Mouse (Mus musculus): ENCODE results near the gene Hoxa4. TPM values are rescaled to one million over a fixed set of nuclear protein-coding genes. Genes with fewer than 3 reads are reported as not detected.

Hoxa4 gene
- polyA plus RNA-seq (2015; fragmentation: Nextera tagmentation; extraction: Ambion mirVana) = 0.17 and 0.29 TPM in 2 replicates

GRCm38 (mm10) chr6:52190906-52191810 is at the start of gene Hoxa4:
TSS of gene Hoxa4 (minus strand) at chr6:52191753.
- under 1% methylated on average over 68 of the region's 102 CpGs for WGBS

GRCm38 (mm10) chr6:52241001-52241621 is 49.6 kb upstream of the Hoxa4 start:
- H3K4me2 ChIP-seq (replicated peaks) = no peak overlapping the region
- no peak overlapping the region for H3K4me3 ChIP-seq (replicated peaks)
- H3K36me3 ChIP-seq = no peaks in the 10 kb centered on the region
- H3K9me3 ChIP-seq (replicated peaks) = no peaks in the 10 kb centered on the region
- 0 out of 2 replicates have a peak, but pooled peaks have one; percentile 11 for ATAC-seq (ENCODE audit: insufficient number of reproducible peaks, low FRiP score, low TSS enrichment, low read depth)
- no peak overlapping the region for H3K27ac ChIP-seq (replicated peaks)
- H3K27me3 ChIP-seq = peaks cover 97% of the 10 kb centered on the region
- peaks cover 14% of the 10 kb centered on the region for H3K4me1 ChIP-seq
- 9% methylated on average over 9 of the region's 9 CpGs for WGBS
- no peak overlapping the region for H3K9ac ChIP-seq

More at GRCm38 (mm10) chr6:52190906-52191810, at the start of gene Hoxa4:
- H3K9me3 ChIP-seq (replicated peaks) = no peaks in the 10 kb centered on the region
- H3K36me3 ChIP-seq = no peaks in the 10 kb centered on the region
- peak within 1 kb of the TSS; percentile 78 for H3K4me2 ChIP-seq (replicated peaks)
- peaks cover 13% of the 10 kb centered on the region for H3K4me1 ChIP-seq
- H3K4me3 ChIP-seq (replicated peaks) = peak within 1 kb of the TSS; percentile 47
- H3K9ac ChIP-seq = no peak within 1 kb of the TSS
- no peak within 1 kb of the TSS for H3K27ac ChIP-seq (replicated peaks)
- no peak for ATAC-seq (ENCODE audit: insufficient number of reproducible peaks, low FRiP score, low TSS enrichment, low read depth)
- H3K27me3 ChIP-seq = peaks cover 99% of the 10 kb centered on the region

GRCm38 (mm10) chr6:52240389-52241000 is 48.9 kb upstream of the Hoxa4 start, which contains the start of gene Hoxa10:
TSS of gene Hoxa10 (minus strand) at chr6:52240854.
- 2% methylated on average over 35 of the region's 35 CpGs for WGBS
- no peak within 1 kb of the TSS for H3K9ac ChIP-seq
- no peak for ATAC-seq (ENCODE audit: insufficient number of reproducible peaks, low FRiP score, low TSS enrichment, low read depth)
- no peaks in the 10 kb centered on the region for H3K9me3 ChIP-seq (replicated peaks)
- H3K4me2 ChIP-seq (replicated peaks) = peak within 1 kb of the TSS; percentile 34
- H3K27ac ChIP-seq (replicated peaks) = no peak within 1 kb of the TSS
- H3K4me3 ChIP-seq (replicated peaks) = peak within 1 kb of the TSS; percentile 24
- peaks cover 97% of the 10 kb centered on the region for H3K27me3 ChIP-seq
- H3K4me1 ChIP-seq = peaks cover 14% of the 10 kb centered on the region
- H3K36me3 ChIP-seq = no peaks in the 10 kb centered on the region

GRCm38 (mm10) chr6:52239625-52240388 is 48.3 kb upstream of the Hoxa4 start:
- peaks cover 10% of the 10 kb centered on the region for H3K4me1 ChIP-seq
- WGBS = 2% methylated on average over 30 of the region's 30 CpGs
- H3K9ac ChIP-seq = no peak overlapping the region
- peak overlapping the region; percentile 24 for H3K4me3 ChIP-seq (replicated peaks)
- H3K9me3 ChIP-seq (replicated peaks) = no peaks in the 10 kb centered on the region
- no peak for ATAC-seq (ENCODE audit: insufficient number of reproducible peaks, low FRiP score, low TSS enrichment, low read depth)
- H3K27ac ChIP-seq (replicated peaks) = no peak overlapping the region
- peaks cover 97% of the 10 kb centered on the region for H3K27me3 ChIP-seq
- H3K4me2 ChIP-seq (replicated peaks) = peak overlapping the region; percentile 34
- H3K36me3 ChIP-seq = no peaks in the 10 kb centered on the region

- no peak for ATAC-seq (ENCODE audit: insufficient number of reproducible peaks, low FRiP score, low TSS enrichment, low read depth)
- no peak overlapping the region for H3K27ac ChIP-seq (replicated peaks)
- no peak overlapping the region for H3K4me2 ChIP-seq (replicated peaks)
- H3K9me3 ChIP-seq (replicated peaks) = no peaks in the 10 kb centered on the region
- peaks cover 97% of the 10 kb centered on the region for H3K27me3 ChIP-seq
- WGBS = 4% methylated on average over 7 of the region's 7 CpGs
- H3K36me3 ChIP-seq = no peaks in the 10 kb centered on the region
- no peak overlapping the region for H3K9ac ChIP-seq
- no peak overlapping the region for H3K4me3 ChIP-seq (replicated peaks)
- peaks cover 17% of the 10 kb centered on the region for H3K4me1 ChIP-seq
These were observed 47.4 kb upstream of the Hoxa4 start for GRCm38 (mm10) chr6:52238976-52239375.

- Histone ChIP-seq H3K4me3 (replicated peaks) (no peak overlapping the region), H3K9ac (no peak overlapping the region), H3K9me3 (replicated peaks) (no peaks in the 10 kb centered on the region), H3K4me1 (peaks cover 20% of the 10 kb centered on the region), H3K27me3 (peaks cover 97% of the 10 kb centered on the region), H3K36me3 (no peaks in the 10 kb centered on the region), H3K27ac (replicated peaks) (no peak overlapping the region), H3K4me2 (replicated peaks) (no peak overlapping the region)
- ATAC-seq (ENCODE audit: insufficient number of reproducible peaks, low FRiP score, low TSS enrichment, low read depth) = no peak
- WGBS = 2% methylated on average over 7 of the region's 7 CpGs
These were observed 46.6 kb upstream of the Hoxa4 start for GRCm38 (mm10) chr6:52238155-52238545.

GRCm38 (mm10) chr6:52237346-52238154 is 46.0 kb upstream of the Hoxa4 start:
- Histone ChIP-seq H3K9me3 (replicated peaks) (no peaks in the 10 kb centered on the region), H3K4me3 (replicated peaks) (no peak overlapping the region), H3K9ac (no peak overlapping the region), H3K4me2 (replicated peaks) (no peak overlapping the region), H3K27me3 (peaks cover 97% of the 10 kb centered on the region), H3K36me3 (no peaks in the 10 kb centered on the region), H3K4me1 (peaks cover 20% of the 10 kb centered on the region), H3K27ac (replicated peaks) (no peak overlapping the region)
- no peak for ATAC-seq (ENCODE audit: insufficient number of reproducible peaks, low FRiP score, low TSS enrichment, low read depth)
- 9% methylated on average over 10 of the region's 10 CpGs for WGBS

- no peak for ATAC-seq (ENCODE audit: insufficient number of reproducible peaks, low FRiP score, low TSS enrichment, low read depth)
- H3K9me3 ChIP-seq (replicated peaks) = no peaks in the 10 kb centered on the region
- H3K9ac ChIP-seq = no peak overlapping the region
- no peak overlapping the region for H3K4me3 ChIP-seq (replicated peaks)
- no peaks in the 10 kb centered on the region for H3K36me3 ChIP-seq
- no peak overlapping the region for H3K27ac ChIP-seq (replicated peaks)
- peaks cover 97% of the 10 kb centered on the region for H3K27me3 ChIP-seq
- WGBS = 6% methylated on average over 3 of the region's 3 CpGs
- H3K4me2 ChIP-seq (replicated peaks) = no peak overlapping the region
- H3K4me1 ChIP-seq = peaks cover 20% of the 10 kb centered on the region
These were observed 45.3 kb upstream of the Hoxa4 start for GRCm38 (mm10) chr6:52236806-52237205.

- Histone ChIP-seq H3K9ac (no peak overlapping the region), H3K9me3 (replicated peaks) (no peaks in the 10 kb centered on the region), H3K4me3 (replicated peaks) (no peak overlapping the region), H3K36me3 (no peaks in the 10 kb centered on the region), H3K4me1 (peaks cover 20% of the 10 kb centered on the region), H3K27ac (replicated peaks) (no peak overlapping the region), H3K27me3 (peaks cover 95% of the 10 kb centered on the region), H3K4me2 (replicated peaks) (no peak overlapping the region)
- ATAC-seq (ENCODE audit: insufficient number of reproducible peaks, low FRiP score, low TSS enrichment, low read depth) = no peak
- 18% methylated on average over 6 of the region's 6 CpGs for WGBS
These were observed 44.3 kb upstream of the Hoxa4 start for GRCm38 (mm10) chr6:52235866-52236265.

GRCm38 (mm10) chr6:52235267-52235666 is 43.7 kb upstream of the Hoxa4 start:
- H3K9ac ChIP-seq = no peak overlapping the region
- no peak for ATAC-seq (ENCODE audit: insufficient number of reproducible peaks, low FRiP score, low TSS enrichment, low read depth)
- 23% methylated on average over 9 of the region's 9 CpGs for WGBS
- no peak overlapping the region for H3K27ac ChIP-seq (replicated peaks)
- H3K4me2 ChIP-seq (replicated peaks) = no peak overlapping the region
- no peaks in the 10 kb centered on the region for H3K36me3 ChIP-seq
- H3K4me1 ChIP-seq = peaks cover 20% of the 10 kb centered on the region
- H3K9me3 ChIP-seq (replicated peaks) = no peaks in the 10 kb centered on the region
- no peak overlapping the region for H3K4me3 ChIP-seq (replicated peaks)
- peaks cover 95% of the 10 kb centered on the region for H3K27me3 ChIP-seq
